Mouse (Mus musculus) bone marrow, adult 2 months (tissue): ENCODE results near the gene Gm49711.

Experiments
- CTCF ChIP-seq: fragments of 200-500 bp; IDR thresholded peaks from 2 replicates; pipeline ENCODE4 v1.5.1; 2011; ENCODE audit warnings: low read length, control low read depth; ENCODE audit not compliant: control insufficient read depth, insufficient read depth
- POLR2A ChIP-seq: fragments of 200-500 bp; IDR thresholded peaks from 2 replicates; pipeline ENCODE4 v1.6.1; 2011; ENCODE audit warnings: low read depth, mild to moderate bottlenecking, control low read depth, low read length, borderline replicate concordance; ENCODE audit not compliant: control insufficient read depth

DNA sequence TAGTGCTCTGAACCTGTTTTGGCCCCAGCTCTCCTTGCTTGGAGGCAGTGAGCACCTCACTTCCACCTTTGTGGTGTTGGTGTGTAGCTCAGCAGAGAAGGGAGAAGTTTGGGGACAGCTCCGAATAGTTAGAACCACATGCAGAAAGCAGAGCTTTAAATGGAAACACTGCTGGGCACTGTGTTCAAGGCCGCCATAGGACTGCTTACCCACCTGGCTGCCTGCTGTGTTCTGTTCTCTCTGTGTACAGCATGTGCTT lies 46.1 kb downstream of the Gm49711 start:
- no peak for TF ChIP-seq POLR2A
- no peak for TF ChIP-seq CTCF
